ENCODE assay signal across 21 mouse cellular contexts in genomic region chr12:9591141-9591540, GRCm38 (mm10). TPM values are rescaled to one million over a fixed set of nuclear protein-coding genes. Genes with fewer than 3 reads are reported as not detected.
"Had no signal": no experiment of that assay in that cellular context is flagged by ENCODE, and none has a peak within 500 bp of the region (broad histone marks: within the 10 kb centered on the region; RNA-seq: fewer than 3 reads in every experiment).

No protein-coding gene starts in this region.

- H3K4me3 ChIP-seq: liver, embryonic 15.5 days; lung, embryonic 15.5 days; megakaryocyte, embryonic 14.5 days; midbrain, embryonic 13.5 days; midbrain, embryonic 15.5 days; neural tube, embryonic 12.5 days had no signal

- ATAC-seq: liver, postnatal 0 days; midbrain, embryonic 13.5 days; midbrain, embryonic 15.5 days had no signal

- H3K4me2 ChIP-seq: liver, embryonic 15.5 days; lung, embryonic 15.5 days; midbrain, embryonic 11.5 days; midbrain, embryonic 13.5 days; midbrain, embryonic 15.5 days; neural tube, embryonic 12.5 days had no signal

- H3K4me1 ChIP-seq: liver, embryonic 15.5 days; megakaryocyte, embryonic 14.5 days; midbrain, embryonic 15.5 days had no signal

- H3K27me3 ChIP-seq: liver, embryonic 15.5 days; lung, embryonic 15.5 days; megakaryocyte, embryonic 14.5 days; midbrain, embryonic 13.5 days; midbrain, embryonic 15.5 days; neural tube, embryonic 12.5 days had no signal

- H3K9ac ChIP-seq: liver, embryonic 15.5 days; liver, postnatal 0 days; lung, embryonic 15.5 days; midbrain, embryonic 13.5 days; midbrain, embryonic 15.5 days; neural tube, embryonic 12.5 days had no signal

- H3K27ac ChIP-seq: liver, embryonic 15.5 days; lung, embryonic 15.5 days; macrophage; midbrain, embryonic 13.5 days; midbrain, embryonic 15.5 days; neural tube, embryonic 12.5 days had no signal

- H3K36me3 ChIP-seq: liver, embryonic 15.5 days; lung, embryonic 15.5 days; midbrain, embryonic 13.5 days; midbrain, embryonic 15.5 days; neural tube, embryonic 12.5 days had no signal

- DNase-seq: liver, postnatal 0 days; lung, postnatal 10 days; retina, postnatal 1 day; right cerebral cortex, adult 18-20 months; right cerebral cortex, postnatal 25 days; right cerebral cortex, postnatal 4 days; spleen, adult 18-20 months; thymus, adult 18-20 months; thymus, postnatal 14 days; thymus, postnatal 36 days had no signal

- H3K9me3 ChIP-seq: liver, embryonic 15.5 days; lung, embryonic 15.5 days; megakaryocyte, embryonic 14.5 days; midbrain, embryonic 13.5 days; midbrain, embryonic 15.5 days; neural tube, embryonic 12.5 days had no signal

RNA-seq across cellular contexts. Expression of gene Osr1, which starts 21.2 kb away (rescaled TPM):
- total RNA-seq: megakaryocyte progenitor cell, adult 5-6 weeks; monocyte, adult 5-6 weeks; neutrophil, adult 5-6 weeks had no signal
- polyA plus RNA-seq: macrophage had no signal
